Mouse (Mus musculus): ENCODE measurements around the gene Ppp1r9a. TPM values are rescaled to one million over a fixed set of nuclear protein-coding genes. Genes with fewer than 3 reads are reported as not detected.

Gene Ppp1r9a
- polyA plus RNA-seq, 1 experiment from 2014 or later, result 30.5 TPM

DNA sequence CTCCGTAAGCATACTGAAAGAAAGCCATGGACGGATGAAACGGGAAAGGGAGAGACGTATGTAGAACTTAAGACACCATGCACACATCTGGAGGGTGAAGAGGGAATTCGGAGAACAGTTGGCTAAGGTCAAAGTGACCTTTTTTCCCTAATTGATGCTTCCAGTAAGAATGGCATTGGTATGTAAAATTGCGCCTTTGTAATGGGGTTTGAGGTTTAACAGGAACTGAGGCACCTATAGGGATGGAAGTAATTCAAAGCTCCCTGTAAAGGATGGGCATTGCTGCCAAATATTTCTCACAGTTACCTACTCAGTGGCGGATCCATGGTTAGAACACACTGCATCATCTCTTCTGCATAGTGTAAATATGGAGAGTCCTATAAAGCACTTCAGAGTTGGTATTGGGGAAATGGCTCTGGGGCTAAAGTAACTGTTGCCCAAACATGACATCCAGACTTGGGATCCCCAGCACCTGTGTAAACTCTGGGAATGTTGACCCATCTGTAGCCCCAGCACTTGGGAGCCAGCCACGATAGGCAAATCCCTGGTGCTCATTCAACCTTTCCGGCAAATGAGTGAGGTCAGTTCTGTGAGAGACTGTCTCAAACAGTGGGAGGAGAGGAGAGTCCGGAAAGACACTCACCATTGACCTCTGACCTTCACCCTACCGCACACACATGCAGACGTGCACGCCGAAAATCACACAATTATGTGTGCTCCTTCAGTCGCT, 216.6 kb downstream of the Ppp1r9a start:
- H3K4me2 ChIP-seq (replicated peaks), result no peak overlapping the region
- no peaks in the 10 kb centered on the region for H3K27me3 ChIP-seq
- H3K9ac ChIP-seq (replicated peaks), result no peak overlapping the region
- 83% methylated on average over 15 of the region's 15 CpGs for WGBS
- H3K36me3 ChIP-seq, result peaks cover 14% of the 10 kb centered on the region; the same call in 1 of the 2 replicates
- H3K4me1 ChIP-seq, result no peaks in the 10 kb centered on the region
- no peak overlapping the region for H3K27ac ChIP-seq (replicated peaks)
- no peak overlapping the region for H3K4me3 ChIP-seq
- H3K9me3 ChIP-seq, result no peaks in the 10 kb centered on the region
- ATAC-seq (ENCODE audit: low FRiP score, low read depth), result no peak

GRCm38 (mm10) chr6:5120229-5120628, 217.5 kb downstream of the Ppp1r9a start:
- no peak overlapping the region for H3K9ac ChIP-seq (replicated peaks)
- no peaks in the 10 kb centered on the region for H3K9me3 ChIP-seq
- no peaks in the 10 kb centered on the region for H3K4me1 ChIP-seq
- H3K27me3 ChIP-seq, result no peaks in the 10 kb centered on the region
- 69% methylated on average over 3 of the region's 3 CpGs for WGBS
- no peak overlapping the region for H3K4me2 ChIP-seq (replicated peaks)
- peaks cover 13% of the 10 kb centered on the region; the same call in 1 of the 2 replicates for H3K36me3 ChIP-seq
- no peak for ATAC-seq (ENCODE audit: low FRiP score, low read depth)
- H3K27ac ChIP-seq (replicated peaks), result no peak overlapping the region
- H3K4me3 ChIP-seq, result no peak overlapping the region

DNA sequence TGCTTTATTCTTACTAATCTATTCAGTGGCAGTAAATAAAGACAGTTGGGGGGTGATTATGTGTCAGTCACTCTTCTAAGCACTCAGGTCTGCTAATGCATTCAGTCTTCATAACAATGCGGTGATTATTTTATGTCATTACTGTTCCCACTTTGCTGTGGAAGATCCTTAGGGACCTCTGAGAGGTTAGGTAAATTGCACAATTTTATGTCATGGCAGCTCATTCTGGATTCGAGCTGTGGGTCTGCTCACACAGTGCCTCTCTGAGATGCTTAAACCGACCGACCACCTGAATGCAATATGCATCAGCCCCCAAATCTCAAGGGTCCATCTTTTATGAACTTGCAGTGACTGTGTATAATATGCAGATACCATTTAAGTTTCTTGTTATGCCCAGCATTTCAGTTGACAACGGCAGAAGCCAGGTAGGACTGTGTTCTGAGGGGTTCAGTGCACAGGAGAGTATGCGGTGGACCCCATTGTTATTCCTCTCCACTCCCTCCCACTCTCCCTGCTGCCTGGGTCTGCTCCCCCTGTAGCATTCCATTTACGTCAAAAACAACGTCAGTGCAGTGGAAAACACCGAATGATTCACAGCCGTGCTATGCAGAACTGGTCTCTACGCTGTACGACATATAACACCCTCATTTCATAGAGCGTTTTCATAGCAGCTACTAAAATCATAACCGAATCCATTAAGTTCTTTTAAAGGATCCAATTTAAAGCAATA, 226.8 kb downstream of the Ppp1r9a start:
- H3K4me2 ChIP-seq (replicated peaks), result no peak overlapping the region
- H3K9me3 ChIP-seq, result no peaks in the 10 kb centered on the region
- no peak overlapping the region for H3K27ac ChIP-seq (replicated peaks)
- H3K36me3 ChIP-seq, result no peaks in the 10 kb centered on the region
- peak; percentile 66; the same call in 1 of the 2 replicates for ATAC-seq (ENCODE audit: low FRiP score, low read depth)
- 77% methylated on average over 14 of the region's 14 CpGs for WGBS
- H3K9ac ChIP-seq (replicated peaks), result no peak overlapping the region
- H3K4me3 ChIP-seq, result no peak overlapping the region
- no peaks in the 10 kb centered on the region for H3K27me3 ChIP-seq
- H3K4me1 ChIP-seq, result no peaks in the 10 kb centered on the region

GRCm38 (mm10) chr6:5134986-5135385, 232.3 kb downstream of the Ppp1r9a start:
- H3K9me3 ChIP-seq, result no peaks in the 10 kb centered on the region
- no peak overlapping the region for H3K4me3 ChIP-seq
- 81% methylated on average over 6 of the region's 6 CpGs for WGBS
- no peaks in the 10 kb centered on the region for H3K4me1 ChIP-seq
- no peaks in the 10 kb centered on the region for H3K27me3 ChIP-seq
- no peak for ATAC-seq (ENCODE audit: low FRiP score, low read depth)
- H3K9ac ChIP-seq (replicated peaks), result no peak overlapping the region
- H3K4me2 ChIP-seq (replicated peaks), result no peak overlapping the region
- H3K27ac ChIP-seq (replicated peaks), result no peak overlapping the region
- H3K36me3 ChIP-seq, result 0 out of 2 replicates have a peak, but pooled peaks cover 8% of the 10 kb centered on the region

DNA sequence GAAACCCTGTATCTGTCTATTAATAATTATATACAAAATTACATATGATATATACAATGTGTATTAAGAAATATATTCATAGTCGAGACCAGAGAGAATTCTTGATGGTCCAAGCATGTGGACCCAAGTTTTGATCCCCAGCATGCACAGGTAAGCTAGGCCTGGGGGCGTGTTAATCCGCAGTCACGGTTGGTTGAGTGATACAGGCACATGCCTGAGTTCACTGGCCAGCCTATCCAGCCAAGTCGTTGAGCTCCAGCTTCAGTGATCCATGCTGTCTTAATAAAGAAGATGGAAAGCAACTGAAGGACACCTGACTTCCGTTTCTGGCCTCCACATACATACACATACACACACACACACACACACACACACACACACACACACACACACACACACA, 233.3 kb downstream of the Ppp1r9a start:
- no peak overlapping the region for H3K4me2 ChIP-seq (replicated peaks)
- H3K36me3 ChIP-seq, result 0 out of 2 replicates have a peak, but pooled peaks cover 8% of the 10 kb centered on the region
- no peaks in the 10 kb centered on the region for H3K4me1 ChIP-seq
- H3K27me3 ChIP-seq, result no peaks in the 10 kb centered on the region
- no peaks in the 10 kb centered on the region for H3K9me3 ChIP-seq
- H3K4me3 ChIP-seq, result no peak overlapping the region
- 78% methylated on average over 6 of the region's 6 CpGs for WGBS
- no peak overlapping the region for H3K27ac ChIP-seq (replicated peaks)
- no peak overlapping the region for H3K9ac ChIP-seq (replicated peaks)
- no peak for ATAC-seq (ENCODE audit: low FRiP score, low read depth)

DNA sequence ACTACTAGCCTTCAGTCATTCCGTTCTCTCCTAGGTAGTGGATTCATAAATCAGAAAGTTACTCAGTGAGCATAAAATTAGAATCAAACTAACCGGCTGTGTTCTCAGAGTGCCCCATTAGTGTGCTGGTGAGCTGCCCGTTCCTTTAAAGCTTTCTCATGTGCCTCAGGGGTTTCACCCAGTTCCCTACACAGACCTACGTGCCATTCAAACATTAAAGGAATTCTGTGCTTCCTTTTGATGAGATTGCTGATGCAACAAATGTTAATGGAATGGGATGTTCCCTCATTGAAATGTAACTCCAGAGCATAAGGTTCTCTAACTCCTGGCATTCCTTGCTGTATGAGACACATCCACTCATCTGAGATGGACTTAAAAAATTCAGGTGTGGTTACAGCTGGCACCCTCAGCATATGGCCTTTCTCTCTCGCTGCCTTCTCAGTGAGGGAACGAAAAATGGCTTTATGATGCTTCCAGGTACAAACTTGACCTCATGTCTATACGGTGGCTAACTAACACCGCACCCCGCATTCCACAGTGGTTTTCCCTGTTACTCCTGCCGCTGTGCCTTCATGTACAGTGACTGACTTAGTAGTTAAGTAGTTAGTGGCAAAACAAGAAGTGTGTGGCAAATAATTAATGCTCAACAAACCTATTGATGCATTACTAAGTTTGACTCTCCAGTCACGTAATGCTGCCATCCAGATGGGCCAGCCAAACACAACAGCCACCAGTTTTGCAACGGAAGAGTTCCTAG, 236.3 kb downstream of the Ppp1r9a start:
- 0 out of 2 replicates have a peak, but pooled peaks cover 8% of the 10 kb centered on the region for H3K36me3 ChIP-seq
- H3K9me3 ChIP-seq, result no peaks in the 10 kb centered on the region
- H3K9ac ChIP-seq (replicated peaks), result no peak overlapping the region
- no peak overlapping the region for H3K27ac ChIP-seq (replicated peaks)
- WGBS, result 87% methylated on average over 12 of the region's 12 CpGs
- no peaks in the 10 kb centered on the region for H3K27me3 ChIP-seq
- ATAC-seq (ENCODE audit: low FRiP score, low read depth), result no peak
- no peak overlapping the region for H3K4me3 ChIP-seq
- H3K4me1 ChIP-seq, result no peaks in the 10 kb centered on the region
- H3K4me2 ChIP-seq (replicated peaks), result no peak overlapping the region

- no peak overlapping the region for H3K9ac ChIP-seq (replicated peaks)
- no peak overlapping the region for H3K4me2 ChIP-seq (replicated peaks)
- H3K36me3 ChIP-seq, result 0 out of 2 replicates have a peak, but pooled peaks cover 7% of the 10 kb centered on the region
- H3K4me1 ChIP-seq, result no peaks in the 10 kb centered on the region
- H3K9me3 ChIP-seq, result no peaks in the 10 kb centered on the region
- no peaks in the 10 kb centered on the region for H3K27me3 ChIP-seq
- H3K27ac ChIP-seq (replicated peaks), result no peak overlapping the region
- ATAC-seq (ENCODE audit: low FRiP score, low read depth), result no peak
- no peak overlapping the region for H3K4me3 ChIP-seq
- WGBS, result 89% methylated on average over 9 of the region's 9 CpGs
Measured at GRCm38 (mm10) chr6:5139666-5140065, 236.9 kb downstream of the Ppp1r9a start.

DNA sequence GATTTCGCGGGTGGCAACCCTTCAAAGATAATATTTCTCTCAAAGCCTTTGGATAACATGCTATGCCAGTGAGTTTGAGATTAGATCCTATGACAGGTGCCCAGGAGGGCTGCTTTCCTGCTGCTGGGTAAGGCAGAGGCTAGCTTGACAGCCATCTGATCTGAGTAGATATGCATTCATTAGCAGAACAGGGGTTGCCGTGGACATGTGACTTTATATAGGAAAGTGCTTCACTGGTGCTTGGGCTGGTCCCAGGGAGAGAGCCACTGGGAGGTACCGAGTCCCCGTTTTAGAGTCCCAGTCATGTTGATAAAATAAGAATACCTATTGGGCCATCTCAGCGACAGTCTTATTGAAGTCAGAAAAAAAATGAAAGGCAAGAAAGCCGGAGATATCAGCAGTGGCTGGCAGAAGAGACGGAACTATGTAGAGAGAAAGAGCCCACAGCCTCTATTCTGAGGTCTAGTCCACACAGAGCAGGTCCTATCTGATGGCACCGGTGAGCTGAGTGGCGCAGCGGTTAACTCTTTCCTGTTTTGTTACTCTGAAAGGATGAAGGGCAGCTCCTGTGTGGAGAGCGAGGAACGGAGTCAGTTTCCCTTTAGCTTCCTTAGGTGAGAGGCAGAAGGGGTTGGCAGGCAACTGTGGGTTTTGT, 244.9 kb downstream of the Ppp1r9a start:
- WGBS, result 84% methylated on average over 13 of the region's 13 CpGs
- no peak overlapping the region for H3K4me3 ChIP-seq
- no peaks in the 10 kb centered on the region for H3K36me3 ChIP-seq
- no peak overlapping the region for H3K4me2 ChIP-seq (replicated peaks)
- no peaks in the 10 kb centered on the region for H3K9me3 ChIP-seq
- no peak overlapping the region for H3K9ac ChIP-seq (replicated peaks)
- no peak overlapping the region for H3K27ac ChIP-seq (replicated peaks)
- no peaks in the 10 kb centered on the region for H3K27me3 ChIP-seq
- H3K4me1 ChIP-seq, result peaks cover 8% of the 10 kb centered on the region; the same call in 1 of the 2 replicates
- ATAC-seq (ENCODE audit: low FRiP score, low read depth), result no peak

DNA sequence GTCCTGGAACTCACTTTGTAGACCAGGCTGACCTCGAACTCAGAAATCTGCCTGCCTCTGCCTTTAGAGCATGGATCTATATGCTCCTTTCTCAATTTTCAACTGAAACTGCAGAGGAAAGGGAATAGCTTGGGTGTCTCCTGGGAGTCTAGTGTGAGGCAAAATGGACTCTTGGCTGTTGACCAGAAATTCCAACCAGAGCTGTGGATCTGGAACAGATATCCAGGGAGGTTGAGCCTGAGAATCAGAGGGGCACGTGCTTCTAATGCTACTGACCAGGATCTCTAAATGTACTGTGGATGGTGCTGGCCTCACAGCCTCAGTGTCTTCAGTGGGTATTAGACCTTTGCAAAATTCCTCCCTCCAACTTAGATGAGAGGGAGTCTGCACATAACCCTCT, 247.2 kb downstream of the Ppp1r9a start:
- no peak for ATAC-seq (ENCODE audit: low FRiP score, low read depth)

DNA sequence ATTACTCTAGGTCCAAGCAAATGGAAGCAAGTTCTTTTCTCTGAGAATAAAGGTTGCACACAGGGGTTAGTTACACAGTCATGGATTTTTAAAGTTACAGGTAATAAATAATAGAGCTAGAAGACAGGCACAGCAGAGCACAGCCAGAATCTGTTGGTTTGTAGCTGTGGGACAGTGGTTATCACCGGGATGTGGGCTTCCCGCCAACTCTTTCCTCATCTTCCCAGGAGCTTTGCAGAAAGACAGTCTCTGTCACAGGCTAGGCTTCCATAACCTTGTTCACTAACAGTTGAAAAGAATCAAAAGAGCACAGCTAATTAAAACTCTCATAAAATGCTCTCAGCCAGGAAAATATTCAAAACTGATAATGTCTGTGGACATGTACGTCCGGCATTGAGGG, 248.5 kb downstream of the Ppp1r9a start:
- 64% methylated on average over 4 of the region's 4 CpGs for WGBS
- ATAC-seq (ENCODE audit: low FRiP score, low read depth), result no peak
- Histone ChIP-seq H3K4me3 (no peak overlapping the region), H3K4me2 (replicated peaks) (no peak overlapping the region), H3K36me3 (no peaks in the 10 kb centered on the region), H3K9ac (replicated peaks) (no peak overlapping the region), H3K27me3 (no peaks in the 10 kb centered on the region), H3K9me3 (no peaks in the 10 kb centered on the region), H3K27ac (replicated peaks) (no peak overlapping the region), H3K4me1 (peaks cover 8% of the 10 kb centered on the region; the same call in 1 of the 2 replicates)

More for the DNA sequence above, 247.2 kb downstream of the Ppp1r9a start:
- Histone ChIP-seq H3K27ac (replicated peaks) (no peak overlapping the region), H3K27me3 (no peaks in the 10 kb centered on the region), H3K36me3 (no peaks in the 10 kb centered on the region), H3K9me3 (no peaks in the 10 kb centered on the region), H3K4me3 (no peak overlapping the region), H3K4me1 (peaks cover 8% of the 10 kb centered on the region; the same call in 1 of the 2 replicates), H3K4me2 (replicated peaks) (no peak overlapping the region), H3K9ac (replicated peaks) (no peak overlapping the region)
- 88% methylated on average over 2 of the region's 2 CpGs for WGBS

- no peak for ATAC-seq (ENCODE audit: low FRiP score, low read depth)
- 96% methylated on average over 2 of the region's 2 CpGs for WGBS
- Histone ChIP-seq H3K4me2 (replicated peaks) (no peak overlapping the region), H3K9me3 (no peaks in the 10 kb centered on the region), H3K27ac (replicated peaks) (no peak overlapping the region), H3K9ac (replicated peaks) (no peak overlapping the region), H3K4me1 (peaks cover 8% of the 10 kb centered on the region; the same call in 1 of the 2 replicates), H3K4me3 (no peak overlapping the region), H3K36me3 (0 out of 2 replicates have a peak, but pooled peaks cover 2% of the 10 kb centered on the region), H3K27me3 (no peaks in the 10 kb centered on the region)
Measured at GRCm38 (mm10) chr6:5152185-5152584, 249.5 kb downstream of the Ppp1r9a start.
